Comparison of ENCODE assay signal across 8 mouse cellular contexts in genomic region chr12:86678591-86679545, GRCm38 (mm10). TPM values are rescaled to one million over a fixed set of nuclear protein-coding genes. Genes with fewer than 3 reads are reported as not detected.
DNase-seq lines count a peak whose midpoint lies in the region; ATAC-seq and TF ChIP-seq lines count a peak whose summit lies in the region.

TSS of gene Vash1 (plus strand) at chr12:86678700.

- H3K4me2 ChIP-seq in heart, embryonic 13.5 days, result peak within 1 kb of the TSS; percentile 99
- peak within 1 kb of the TSS; percentile 99 for H3K4me2 ChIP-seq in kidney, embryonic 16.5 days (replicated peaks; ENCODE audit: low read depth, low read length)
- H3K4me2 ChIP-seq in liver, embryonic 12.5 days, result peak within 1 kb of the TSS; percentile 91
- peak within 1 kb of the TSS; percentile 98 for H3K4me2 ChIP-seq in myocyte (ENCODE audit: low read depth)

- H3K27ac ChIP-seq in bone marrow, adult 2 months (ENCODE audit: control insufficient read depth, insufficient read depth, low read depth, low read length, poor library complexity), result no peak within 1 kb of the TSS; the same call in 1 of the 2 replicates
- H3K27ac ChIP-seq in embryonic fibroblast, embryonic 13.5 days (ENCODE audit: insufficient read depth, low read length), result no peak within 1 kb of the TSS
- peak within 1 kb of the TSS; percentile 83 for H3K27ac ChIP-seq in heart, embryonic 13.5 days (replicated peaks)
- peak within 1 kb of the TSS; percentile 72 for H3K27ac ChIP-seq in kidney, embryonic 16.5 days (ENCODE audit: low read length)
- peak within 1 kb of the TSS; percentile 10; the same call in 1 of the 2 replicates for H3K27ac ChIP-seq in liver, embryonic 12.5 days
- H3K27ac ChIP-seq in thymus, adult 2 months (ENCODE audit: control insufficient read depth, insufficient read depth, low read length), result no peak within 1 kb of the TSS

- peak within 1 kb of the TSS; percentile 52 for H3K4me3 ChIP-seq in bone marrow, adult 2 months (replicated peaks; ENCODE audit: control insufficient read depth, low read depth, low read length)
- peak within 1 kb of the TSS; percentile 61 for H3K4me3 ChIP-seq in embryonic fibroblast, embryonic 13.5 days (ENCODE audit: insufficient read depth, low read length)
- H3K4me3 ChIP-seq in heart, embryonic 13.5 days, result peak within 1 kb of the TSS; percentile 91
- H3K4me3 ChIP-seq in kidney, embryonic 16.5 days (ENCODE audit: low read length), result peak within 1 kb of the TSS; percentile 78
- H3K4me3 ChIP-seq in liver, embryonic 12.5 days, result peak within 1 kb of the TSS; percentile 59
- peak within 1 kb of the TSS; percentile 25 for H3K4me3 ChIP-seq in myocyte
- peak within 1 kb of the TSS; percentile 68 for H3K4me3 ChIP-seq in thymus, adult 2 months (ENCODE audit: control insufficient read depth, insufficient read depth, low read length)

- 0 out of 2 replicates have a peak, but pooled peaks cover 4% of the 10 kb centered on the region for H3K27me3 ChIP-seq in heart, embryonic 13.5 days (replicated peaks)
- no peaks in the 10 kb centered on the region for H3K27me3 ChIP-seq in kidney, embryonic 16.5 days (ENCODE audit: insufficient read depth, low read length)
- peaks cover 49% of the 10 kb centered on the region for H3K27me3 ChIP-seq in liver, embryonic 12.5 days (replicated peaks)
- H3K27me3 ChIP-seq in myocyte (ENCODE audit: control insufficient read depth, insufficient read depth, insufficient read length), result peaks cover 30% of the 10 kb centered on the region
- H3K27me3 ChIP-seq in thymus, adult 2 months (ENCODE audit: control insufficient read depth, insufficient read depth, low read length), result peaks cover 3% of the 10 kb centered on the region; the same call in 1 of the 2 replicates

- peak; percentile 66 for DNase-seq in CD4-positive, CD25-positive, alpha-beta regulatory T cell, adult 2 months (ENCODE audit: low read depth, low spot score)
- peak; percentile 51 for DNase-seq in thymus, adult 2 months

- H3ac ChIP-seq in myocyte (ENCODE audit: control insufficient read depth, insufficient read length), result peak within 1 kb of the TSS; percentile 31

- TF ChIP-seq CTCF in bone marrow, adult 2 months (IDR thresholded peaks at IDR 0.05; ENCODE audit: control insufficient read depth, insufficient read depth, low read length), result no peak
- TF ChIP-seq CTCF in embryonic fibroblast, embryonic 13.5 days (IDR thresholded peaks at IDR 0.05; ENCODE audit: borderline replicate concordance, insufficient read depth, low read length), result no peak
- TF ChIP-seq CTCF in thymus, adult 2 months (IDR thresholded peaks at IDR 0.05; ENCODE audit: borderline replicate concordance, control insufficient read depth, extremely low read depth, insufficient read depth, low read length, poor library complexity), result no peak

- H3K36me3 ChIP-seq in heart, embryonic 13.5 days, result peaks cover 3% of the 10 kb centered on the region; the same call in 1 of the 2 replicates
- H3K36me3 ChIP-seq in kidney, embryonic 16.5 days (ENCODE audit: insufficient read depth, low read length), result no peaks in the 10 kb centered on the region
- no peaks in the 10 kb centered on the region for H3K36me3 ChIP-seq in liver, embryonic 12.5 days
- no peaks in the 10 kb centered on the region for H3K36me3 ChIP-seq in myocyte (ENCODE audit: control insufficient read depth, insufficient read depth)
- H3K36me3 ChIP-seq in thymus, adult 2 months (ENCODE audit: control insufficient read depth, insufficient read depth, low read length), result no peaks in the 10 kb centered on the region

- no peaks in the 10 kb centered on the region for H3K79me2 ChIP-seq in myocyte (ENCODE audit: control insufficient read depth, insufficient read depth)

- peak; percentile 29; the same call in 1 of the 2 replicates for ATAC-seq in heart, embryonic 13.5 days (ENCODE audit: extremely low read depth, insufficient number of reproducible peaks, low FRiP score, low TSS enrichment)
- ATAC-seq in kidney, embryonic 16.5 days (ENCODE audit: low FRiP score, low TSS enrichment), result peak; percentile 76
- no peak for ATAC-seq in liver, embryonic 12.5 days

- H3K9ac ChIP-seq in heart, embryonic 13.5 days, result peak within 1 kb of the TSS; percentile 93
- H3K9ac ChIP-seq in kidney, embryonic 16.5 days (replicated peaks; ENCODE audit: low read length), result peak within 1 kb of the TSS; percentile 73
- peak within 1 kb of the TSS; percentile 55 for H3K9ac ChIP-seq in liver, embryonic 12.5 days

- TF ChIP-seq POLR2A in bone marrow, adult 2 months (IDR thresholded peaks at IDR 0.05; ENCODE audit: borderline replicate concordance, control insufficient read depth, low read depth, low read length), result no peak
- TF ChIP-seq POLR2A in embryonic fibroblast, embryonic 13.5 days (IDR thresholded peaks at IDR 0.05; ENCODE audit: low read depth, low read length), result peak; percentile 48; the same call in 1 of the 2 replicates
- TF ChIP-seq POLR2A in myocyte (IDR thresholded peaks at IDR 0.05; ENCODE audit: insufficient read length, low read depth), result peak; percentile 58
- TF ChIP-seq POLR2A in thymus, adult 2 months (IDR thresholded peaks at IDR 0.05; ENCODE audit: control insufficient read depth, extremely low read depth, insufficient read depth, low read length, poor library complexity), result no peak

- H3K9me3 ChIP-seq in heart, embryonic 13.5 days, result no peaks in the 10 kb centered on the region
- no peaks in the 10 kb centered on the region for H3K9me3 ChIP-seq in kidney, embryonic 16.5 days (ENCODE audit: low read length)
- H3K9me3 ChIP-seq in liver, embryonic 12.5 days (replicated peaks), result no peaks in the 10 kb centered on the region

- under 1% methylated on average over 94 of the region's 94 CpGs for WGBS in bone marrow, adult 2 months
- under 1% methylated on average over 75 of the region's 94 CpGs for WGBS in heart, embryonic 13.5 days
- WGBS in kidney, embryonic 16.5 days, result under 1% methylated on average over 92 of the region's 94 CpGs
- WGBS in liver, embryonic 12.5 days (ENCODE audit: insufficient replicate concordance), result under 1% methylated on average over 90 of the region's 94 CpGs
- WGBS in thymus, adult 2 months, result under 1% methylated on average over 94 of the region's 94 CpGs

- H3K4me1 ChIP-seq in bone marrow, adult 2 months (ENCODE audit: control insufficient read depth, insufficient read depth, low read length), result no peaks in the 10 kb centered on the region; the same call in 1 of the 2 replicates
- H3K4me1 ChIP-seq in embryonic fibroblast, embryonic 13.5 days (ENCODE audit: control insufficient read depth, insufficient read depth, low read length), result peaks cover 2% of the 10 kb centered on the region; the same call in 1 of the 2 replicates
- H3K4me1 ChIP-seq in heart, embryonic 13.5 days, result peaks cover 37% of the 10 kb centered on the region
- peaks cover 13% of the 10 kb centered on the region for H3K4me1 ChIP-seq in kidney, embryonic 16.5 days (ENCODE audit: insufficient read depth, low read length)
- peaks cover 38% of the 10 kb centered on the region for H3K4me1 ChIP-seq in liver, embryonic 12.5 days
- peaks cover 13% of the 10 kb centered on the region for H3K4me1 ChIP-seq in thymus, adult 2 months (replicated peaks; ENCODE audit: control insufficient read depth, insufficient read depth, low read length)

TF ChIP-seq in myocyte, 11 proteins besides CTCF, POLR2A, EP300 and RAD21:
- no peak for TF ChIP-seq TCF3 (IDR thresholded peaks at IDR 0.05; ENCODE audit: insufficient read length, low read depth)
- TF ChIP-seq POLR2AphosphoS2 (IDR thresholded peaks at IDR 0.05; ENCODE audit: insufficient read length, low read depth), result peak; percentile 22

RNA-seq across cellular contexts. Expression of gene Vash1, which starts in this region (rescaled TPM):
- polyA plus RNA-seq in bone marrow, adult 2 months (2011; ENCODE audit: insufficient read depth, insufficient read length, low replicate concordance, missing spikeins), result 1.4 and 1.5 TPM in 2 replicates
- 1.0 and 1.8 TPM in 2 replicates for polyA plus RNA-seq in embryonic fibroblast, embryonic 13.5 days (2011; ENCODE audit: insufficient read length, low read depth, missing spikeins)
- 9.3 and 9.8 TPM in 2 replicates for polyA plus RNA-seq in heart, embryonic 13.5 days (2015; fragmentation: Nextera tagmentation; extraction: Ambion mirVana)
- polyA plus RNA-seq in kidney, embryonic 16.5 days (2015; fragmentation: Nextera tagmentation; extraction: Ambion mirVana), result 8.1 and 9.3 TPM in 2 replicates
- 2.3 and 2.7 TPM in 2 replicates for polyA plus RNA-seq in liver, embryonic 12.5 days (2016; fragmentation: Nextera tagmentation; extraction: Ambion mirVana)
- polyA plus RNA-seq in myocyte (2012; fragmentation: generic; extraction: Trizol), result 1.6 TPM
- 3.0 and 3.7 TPM in 2 replicates for polyA plus RNA-seq in thymus, adult 2 months (2012; rRNA removed)

Comparison
In these comparisons a context has a peak if more than half of its experiments do, and no peak if none do; other contexts are left out.
1. H3K27ac ChIP-seq: peak in heart, embryonic 13.5 days (single experiment), kidney, embryonic 16.5 days (single experiment) and liver, embryonic 12.5 days (single experiment); none in bone marrow, adult 2 months (single experiment), embryonic fibroblast, embryonic 13.5 days (single experiment) and thymus, adult 2 months (single experiment).
2. H3K4me3 ChIP-seq: peak in every context shown above with its lines; median percentile 91 in heart, embryonic 13.5 days; 78 in kidney, embryonic 16.5 days; 68 in thymus, adult 2 months; 61 in embryonic fibroblast, embryonic 13.5 days; 59 in liver, embryonic 12.5 days; 52 in bone marrow, adult 2 months; 25 in myocyte.
3. POLR2A ChIP-seq: peak in embryonic fibroblast, embryonic 13.5 days (single experiment) and myocyte (single experiment); none in bone marrow, adult 2 months (single experiment) and thymus, adult 2 months (single experiment).
4. Peak in every context shown above with its lines, with median percentiles within 50 percentile points of each other: H3K4me2 ChIP-seq and H3K9ac ChIP-seq.